Mouse (Mus musculus) gastrocnemius, postnatal 4 days (tissue): Measurements from ENCODE around the gene Tmprss7. TPM values are rescaled to one million over a fixed set of nuclear protein-coding genes. Genes with fewer than 3 reads are reported as not detected.

Experiments used
- DNase-seq, 2 experiments: peaks; one replicate each; pipeline ENCODE4 v3.0.0; 2021 to 2022; ENCODE audit warnings: low spot score in 2 of 2, mixed read lengths in 2 of 2
- total RNA-seq, 2 experiments: library from RNA; stranded (reverse); gene quantifications; 2 replicates each; pipeline ENCODE4 v1.2.3; 2021

The Tmprss7 gene
- total RNA-seq, 2 experiments from 2014 or later = not detected

GRCm38 (mm10) chr16:45630347-45630960, 63.0 kb downstream of the Tmprss7 start:
- DNase-seq = peak; percentile 24 to 51

GRCm38 (mm10) chr16:45629497-45630105, 63.9 kb downstream of the Tmprss7 start:
- DNase-seq = no peak

- no peak for DNase-seq
Measured at GRCm38 (mm10) chr16:45625342-45625741, 68.1 kb downstream of the Tmprss7 start.

GRCm38 (mm10) chr16:45624791-45625190, 68.7 kb downstream of the Tmprss7 start:
- DNase-seq = no peak

GRCm38 (mm10) chr16:45623230-45623629, 70.2 kb downstream of the Tmprss7 start:
- DNase-seq = no peak

GRCm38 (mm10) chr16:45619751-45620375, 73.6 kb downstream of the Tmprss7 start:
- DNase-seq = no peak

- no peak for DNase-seq
Measured at GRCm38 (mm10) chr16:45615944-45616343, 77.5 kb downstream of the Tmprss7 start.

- no peak for DNase-seq
Measured at GRCm38 (mm10) chr16:45613247-45613646, 80.2 kb downstream of the Tmprss7 start.

- DNase-seq = no peak
Measured at GRCm38 (mm10) chr16:45610267-45610666, 83.2 kb downstream of the Tmprss7 start, which contains the start of gene Gcsam. Gcsam (plus strand) TSS chr16:45610380.

GRCm38 (mm10) chr16:45609300-45609699, 84.2 kb downstream of the Tmprss7 start:
- no peak for DNase-seq

- no peak for DNase-seq
Measured at GRCm38 (mm10) chr16:45608481-45608954, 84.9 kb downstream of the Tmprss7 start.

Other genes starting within 250 kb of the Tmprss7 start
- gene Gm609, start 200.7 kb downstream of the Tmprss7 start, total RNA-seq = not detected
- not detected for gene Gm17783, start 161.6 kb downstream of the Tmprss7 start, total RNA-seq
- gene Slc9c1, start 158.3 kb downstream of the Tmprss7 start, total RNA-seq = not detected
- under 1 TPM; 0.57 to 0.74 TPM for gene Gcsam, start 83.3 kb downstream of the Tmprss7 start, total RNA-seq
- not detected for gene BC016579, start 39.6 kb downstream of the Tmprss7 start, total RNA-seq
- gene Tagln3, start 30.9 kb upstream of the Tmprss7 start, total RNA-seq = under 1 TPM; 0.44 TPM
- gene Abhd10, start 49.3 kb upstream of the Tmprss7 start, total RNA-seq = 10 to 100 TPM; 14.3 to 16.8 TPM